Comparison of ENCODE assay signal across 26 mouse cellular contexts in genomic region chr12:55041011-55041410, GRCm38 (mm10). TPM values are rescaled to one million over a fixed set of nuclear protein-coding genes. Genes with fewer than 3 reads are reported as not detected.
"Had no signal": no experiment of that assay in that cellular context is flagged by ENCODE, and none has a peak within 500 bp of the region (broad histone marks: within the 10 kb centered on the region; RNA-seq: fewer than 3 reads in every experiment).

No protein-coding gene starts in this region.

- H3K27me3 ChIP-seq: limb, embryonic 12.5 days; limb, embryonic 15.5 days; midbrain, embryonic 12.5 days; midbrain, embryonic 15.5 days; neural tube, embryonic 12.5 days; neural tube, embryonic 15.5 days; stomach, embryonic 15.5 days had no signal

- ATAC-seq: liver, postnatal 0 days; lung, postnatal 0 days; midbrain, embryonic 15.5 days had no signal

- H3K4me2 ChIP-seq: limb, embryonic 12.5 days; limb, embryonic 15.5 days; liver, embryonic 11.5 days; lung, embryonic 14.5 days; midbrain, embryonic 12.5 days; midbrain, embryonic 15.5 days; neural tube, embryonic 12.5 days; neural tube, embryonic 15.5 days; stomach, embryonic 15.5 days had no signal

- H3K9me3 ChIP-seq: limb, embryonic 12.5 days; limb, embryonic 15.5 days; midbrain, embryonic 12.5 days; midbrain, embryonic 15.5 days; neural tube, embryonic 12.5 days; neural tube, embryonic 15.5 days; stomach, embryonic 15.5 days had no signal

- H3K36me3 ChIP-seq: midbrain, embryonic 15.5 days; neural tube, embryonic 15.5 days had no signal

- H3K4me3 ChIP-seq: limb, embryonic 12.5 days; limb, embryonic 15.5 days; midbrain, embryonic 12.5 days; midbrain, embryonic 15.5 days; neural tube, embryonic 12.5 days; neural tube, embryonic 15.5 days; stomach, embryonic 15.5 days had no signal

- H3K27ac ChIP-seq: limb, embryonic 12.5 days; limb, embryonic 15.5 days; liver, embryonic 14.5 days; macrophage; midbrain, embryonic 12.5 days; midbrain, embryonic 15.5 days; neural tube, embryonic 12.5 days; neural tube, embryonic 15.5 days; stomach, embryonic 15.5 days had no signal

- H3K9ac ChIP-seq: limb, embryonic 12.5 days; limb, embryonic 15.5 days; liver, embryonic 14.5 days; liver, postnatal 0 days; lung, embryonic 14.5 days; midbrain, embryonic 12.5 days; midbrain, embryonic 15.5 days; neural tube, embryonic 12.5 days; neural tube, embryonic 15.5 days; stomach, embryonic 15.5 days had no signal

- DNase-seq: kidney, adult 11 months; kidney, adult 9 months; kidney, postnatal 25 days; left cerebral cortex, postnatal 4 days; liver, postnatal 0 days; lung, embryonic 14.5 days; right cerebral cortex, adult 18-20 months; right cerebral cortex, postnatal 25 days; spleen, adult 18-20 months; thymus, postnatal 25 days had no signal

- H3K4me1 ChIP-seq: limb, embryonic 12.5 days; limb, embryonic 15.5 days; midbrain, embryonic 12.5 days; midbrain, embryonic 15.5 days; neural tube, embryonic 12.5 days; neural tube, embryonic 15.5 days; stomach, embryonic 15.5 days had no signal

RNA-seq across cellular contexts. Expression of gene Gm20403, which starts 54.7 kb away (rescaled TPM):
- total RNA-seq: layer of hippocampus, postnatal 14 days; left cerebral cortex, adult 8-10 months; left cerebral cortex, postnatal 14 days; left cerebral cortex, postnatal 4 days; megakaryocyte, adult 5-6 weeks had no signal
- polyA plus RNA-seq: limb, embryonic 12.5 days; limb, embryonic 15.5 days; liver, embryonic 11.5 days; liver, embryonic 14.5 days; lung, embryonic 14.5 days; lung, postnatal 0 days; macrophage; midbrain, embryonic 12.5 days; midbrain, embryonic 15.5 days; neural tube, embryonic 12.5 days; neural tube, embryonic 15.5 days; stomach, embryonic 15.5 days; thymus, postnatal 0 days had no signal
